Mouse (Mus musculus) erythroblast, embryonic 14.5 days (primary cell): ENCODE data around the gene Susd5.
"Not testable (repeated sequence)": the region's sequence is repeated elsewhere in the genome, so short reads cannot be mapped to it uniquely, and the experiment has no call there.

Experiments used
- GATA1 ChIP-seq: IDR thresholded peaks from 2 replicates; pipeline ENCODE4 v1.6.1; 2012; ENCODE audit warnings: low read length, inconsistent platforms, mixed read lengths
- TAL1 ChIP-seq: IDR thresholded peaks from 3 replicates; pipeline ENCODE4 v1.6.1; 2012; ENCODE audit warnings: low read length, inconsistent platforms, mixed read lengths

- not testable (repeated sequence) for TF ChIP-seq TAL1, GATA1
Measured at GRCm38 (mm10) chr9:114092188-114092587, 35.2 kb downstream of the Susd5 start.
